Mouse (Mus musculus): Measurements from ENCODE around the gene Xirp1. TPM values are rescaled to one million over a fixed set of nuclear protein-coding genes. Genes with fewer than 3 reads are reported as not detected.
A peak's percentile ranks its signal among the peaks of the same experiment; 100 is the strongest.

Gene Xirp1
- polyA plus RNA-seq, 1 experiment from 2014 or later, result not detected

DNA sequence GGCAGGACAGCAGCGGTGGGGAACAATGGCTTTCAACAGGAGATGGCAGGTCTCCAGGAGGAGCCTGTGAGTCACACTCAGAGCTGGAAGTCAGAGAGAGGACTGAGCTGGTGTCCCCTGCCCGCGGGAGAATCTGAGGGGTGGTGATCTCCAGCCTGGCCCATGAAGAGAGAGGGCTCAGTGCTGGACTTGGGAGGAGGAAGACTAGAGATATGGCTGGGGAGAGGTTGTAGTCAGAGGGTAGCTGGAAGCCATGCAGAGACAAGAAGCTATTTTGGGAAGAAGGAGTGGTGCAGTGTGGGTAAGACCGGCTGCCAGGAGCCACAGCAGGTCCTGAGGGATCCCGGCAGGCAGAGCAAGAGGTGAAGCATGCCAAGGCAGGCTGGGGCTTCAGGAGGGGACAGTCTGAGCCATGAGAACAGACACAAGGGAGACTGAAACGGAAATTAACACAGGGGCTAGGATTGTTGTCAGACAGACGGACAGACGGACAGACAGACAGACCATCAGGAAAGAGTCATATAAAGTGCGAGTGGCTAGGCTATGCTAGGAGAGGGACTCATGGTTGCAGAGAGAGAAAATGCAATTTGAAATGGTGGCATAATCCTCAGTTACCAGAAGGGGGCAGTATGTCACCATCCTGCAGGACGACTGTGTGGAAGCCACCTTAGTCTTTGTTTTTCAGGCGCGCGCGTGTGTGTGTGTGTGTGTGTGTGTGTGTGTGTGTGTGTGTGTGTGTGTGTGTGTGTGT, 4.2 kb upstream of the Xirp1 start:
- no peak for ATAC-seq (ENCODE audit: low FRiP score)
- WGBS, result 25% methylated on average over 14 of the region's 14 CpGs

DNA sequence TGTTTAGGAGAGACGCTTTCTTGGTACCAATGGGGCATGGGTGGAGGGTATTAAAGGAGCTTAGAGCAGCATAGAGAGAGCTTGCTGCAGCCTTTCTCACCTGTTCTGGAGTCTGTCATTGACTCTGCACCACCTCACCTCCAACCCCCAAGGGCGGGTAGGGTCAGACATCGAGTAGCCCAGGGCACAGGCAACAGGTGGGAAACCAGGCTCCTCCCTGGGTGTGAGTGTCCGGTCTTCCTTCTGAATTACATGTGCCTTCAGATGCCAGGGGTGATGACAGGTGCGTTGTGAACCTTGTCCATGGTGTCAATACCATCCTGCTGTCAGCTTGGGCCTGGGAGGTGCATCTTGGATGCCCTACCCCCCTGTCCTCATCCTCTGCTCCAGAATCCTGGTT, 1.2 kb upstream of the Xirp1 start:
- WGBS, result 89% methylated on average over 5 of the region's 5 CpGs
- Histone ChIP-seq H3K4me2 (replicated peaks) (no peak overlapping the region), H3K27ac (no peak overlapping the region), H3K27me3 (ENCODE audit: control insufficient read depth, insufficient read depth, low read length) (no peaks in the 10 kb centered on the region), H3K4me1 (replicated peaks; ENCODE audit: control insufficient read depth, insufficient read depth, low read length) (no peaks in the 10 kb centered on the region), H3K9me3 (ENCODE audit: control insufficient read depth, low read length) (no peaks in the 10 kb centered on the region), H3K9ac (no peak overlapping the region), H3K36me3 (replicated peaks; ENCODE audit: control insufficient read depth, insufficient read depth) (no peaks in the 10 kb centered on the region), H3K4me3 (replicated peaks; ENCODE audit: low read length) (no peak overlapping the region)
- DNase-seq (ENCODE audit: low spot score) (no peak), ATAC-seq (ENCODE audit: low FRiP score) (no peak)

More for the DNA sequence above, 4.2 kb upstream of the Xirp1 start:
- H3K4me2 ChIP-seq (replicated peaks), result no peak overlapping the region
- no peak overlapping the region for H3K27ac ChIP-seq
- no peak overlapping the region for H3K9ac ChIP-seq
- no peaks in the 10 kb centered on the region for H3K36me3 ChIP-seq (replicated peaks; ENCODE audit: control insufficient read depth, insufficient read depth)
- H3K4me1 ChIP-seq (replicated peaks; ENCODE audit: control insufficient read depth, insufficient read depth, low read length), result no peaks in the 10 kb centered on the region
- H3K9me3 ChIP-seq (ENCODE audit: control insufficient read depth, low read length), result no peaks in the 10 kb centered on the region
- no peaks in the 10 kb centered on the region for H3K27me3 ChIP-seq (ENCODE audit: control insufficient read depth, insufficient read depth, low read length)
- peak; percentile 77 for DNase-seq (ENCODE audit: low spot score)
- no peak overlapping the region for H3K4me3 ChIP-seq (replicated peaks; ENCODE audit: low read length)

DNA sequence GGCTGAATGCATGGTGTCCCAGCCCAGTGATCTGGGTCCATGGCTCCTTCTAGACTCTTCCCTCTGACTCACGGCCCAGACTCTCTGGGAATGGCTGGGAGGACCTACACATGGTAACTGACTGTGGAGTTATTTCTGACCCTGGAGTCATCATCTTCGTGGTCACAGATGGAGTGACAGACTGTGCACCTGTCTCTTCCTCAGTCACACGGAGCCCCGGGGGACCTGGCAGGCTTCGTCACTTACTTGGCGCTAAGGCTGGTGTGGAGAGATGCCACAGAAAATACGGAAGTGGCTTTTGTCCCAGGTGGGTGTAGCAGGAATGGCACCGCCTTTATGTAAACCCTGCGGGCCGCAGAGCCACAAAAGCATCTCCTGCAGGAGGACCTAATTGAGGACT, 773 bp upstream of the Xirp1 start:
- Histone ChIP-seq H3K4me3 (replicated peaks; ENCODE audit: low read length) (no peak overlapping the region), H3K4me2 (replicated peaks) (no peak overlapping the region), H3K27me3 (ENCODE audit: control insufficient read depth, insufficient read depth, low read length) (no peaks in the 10 kb centered on the region), H3K27ac (no peak overlapping the region), H3K9me3 (ENCODE audit: control insufficient read depth, low read length) (no peaks in the 10 kb centered on the region), H3K4me1 (replicated peaks; ENCODE audit: control insufficient read depth, insufficient read depth, low read length) (no peaks in the 10 kb centered on the region), H3K9ac (no peak overlapping the region), H3K36me3 (replicated peaks; ENCODE audit: control insufficient read depth, insufficient read depth) (no peaks in the 10 kb centered on the region)
- 78% methylated on average over 10 of the region's 10 CpGs for WGBS
- ATAC-seq (ENCODE audit: low FRiP score), result no peak
- no peak for DNase-seq (ENCODE audit: low spot score)

DNA sequence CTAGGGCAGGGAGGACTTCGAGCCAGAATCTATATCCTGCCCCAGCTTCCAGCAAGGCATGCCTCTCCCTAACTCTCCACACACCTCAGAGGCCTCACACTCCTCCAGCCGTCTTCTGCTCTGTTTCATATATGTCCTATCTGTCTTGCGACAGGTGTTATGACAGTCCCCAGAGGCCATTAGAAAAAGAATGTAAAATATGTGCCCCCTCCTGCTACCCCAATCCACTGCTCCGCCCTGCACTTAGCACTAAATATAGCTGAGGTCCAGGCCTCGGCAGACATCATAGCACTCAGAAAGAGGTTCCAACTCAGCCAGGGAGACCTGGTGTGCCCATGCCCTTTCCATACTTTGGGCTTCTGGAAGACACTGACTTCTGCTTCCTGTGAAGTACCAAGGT, 2.2 kb downstream of the Xirp1 start:
- H3K4me2 ChIP-seq (replicated peaks), result no peak overlapping the region

DNA sequence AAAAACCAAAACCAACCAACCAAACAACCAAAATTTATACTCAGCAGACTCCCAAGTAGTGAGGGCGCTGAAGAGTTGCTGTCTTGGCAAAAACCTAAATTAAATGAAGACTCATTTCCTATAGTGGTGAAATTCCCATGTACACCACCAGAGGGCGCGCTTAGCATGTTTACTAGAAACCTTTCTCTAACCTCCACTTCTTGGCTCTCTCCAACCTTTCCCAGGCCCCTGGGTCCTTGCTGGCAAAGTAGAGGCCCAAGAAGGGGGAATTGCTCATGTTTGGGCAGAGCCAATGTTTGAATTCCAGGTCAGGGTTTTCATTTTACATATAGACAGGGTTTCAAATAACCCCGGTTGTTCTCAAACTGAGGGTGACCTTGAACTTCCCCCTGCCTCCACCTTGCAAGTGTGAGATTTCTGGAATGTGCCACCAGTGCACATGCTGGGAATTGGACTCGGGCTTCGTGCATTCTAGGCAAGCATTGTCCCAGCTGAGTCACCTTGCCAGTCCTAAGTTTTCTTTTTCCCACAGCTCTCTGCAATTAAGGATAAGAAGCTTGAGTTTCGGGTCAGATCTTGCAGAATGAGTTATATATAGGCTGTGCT, 3.0 kb downstream of the Xirp1 start:
- H3K27ac ChIP-seq, result no peak overlapping the region
- H3K9me3 ChIP-seq (ENCODE audit: control insufficient read depth, low read length), result no peaks in the 10 kb centered on the region
- no peaks in the 10 kb centered on the region for H3K4me1 ChIP-seq (replicated peaks; ENCODE audit: control insufficient read depth, insufficient read depth, low read length)
- no peaks in the 10 kb centered on the region for H3K27me3 ChIP-seq (ENCODE audit: control insufficient read depth, insufficient read depth, low read length)
- H3K4me3 ChIP-seq (replicated peaks; ENCODE audit: low read length), result no peak overlapping the region
- no peak for ATAC-seq (ENCODE audit: low FRiP score)
- no peaks in the 10 kb centered on the region for H3K36me3 ChIP-seq (replicated peaks; ENCODE audit: control insufficient read depth, insufficient read depth)
- H3K9ac ChIP-seq, result no peak overlapping the region
- peak; percentile 85 for DNase-seq (ENCODE audit: low spot score)
- WGBS, result 44% methylated on average over 7 of the region's 7 CpGs
- H3K4me2 ChIP-seq (replicated peaks), result no peak overlapping the region

More for the DNA sequence above, 2.2 kb downstream of the Xirp1 start:
- Histone ChIP-seq H3K36me3 (replicated peaks; ENCODE audit: control insufficient read depth, insufficient read depth) (no peaks in the 10 kb centered on the region), H3K27ac (no peak overlapping the region), H3K4me1 (replicated peaks; ENCODE audit: control insufficient read depth, insufficient read depth, low read length) (no peaks in the 10 kb centered on the region), H3K9me3 (ENCODE audit: control insufficient read depth, low read length) (no peaks in the 10 kb centered on the region), H3K4me3 (replicated peaks; ENCODE audit: low read length) (no peak overlapping the region), H3K9ac (no peak overlapping the region), H3K27me3 (ENCODE audit: control insufficient read depth, insufficient read depth, low read length) (no peaks in the 10 kb centered on the region)
- no peak for DNase-seq (ENCODE audit: low spot score)
- 81% methylated on average over 5 of the region's 5 CpGs for WGBS
- no peak for ATAC-seq (ENCODE audit: low FRiP score)

DNA sequence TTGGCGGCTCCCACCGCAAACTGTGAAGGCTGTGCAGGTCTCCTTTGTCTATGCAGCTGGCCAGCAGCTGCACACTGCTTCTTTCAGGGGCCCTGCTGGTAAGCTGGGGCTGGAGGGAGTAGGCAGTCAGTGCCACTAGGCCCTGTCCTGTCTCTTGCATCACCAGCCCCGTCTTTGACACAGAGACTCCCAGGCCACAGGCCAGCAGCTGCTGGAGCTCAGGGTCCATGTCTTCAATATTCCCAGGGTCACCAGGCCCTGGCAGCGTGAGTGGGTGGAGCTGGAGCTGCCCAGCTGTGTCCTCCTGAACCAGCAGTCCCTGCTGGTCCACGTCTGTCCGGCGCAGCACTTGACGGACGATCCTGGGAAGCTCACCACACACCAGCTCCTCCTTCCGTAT, 6.4 kb downstream of the Xirp1 start:
- H3K36me3 ChIP-seq (replicated peaks; ENCODE audit: control insufficient read depth, insufficient read depth), result no peaks in the 10 kb centered on the region
- no peaks in the 10 kb centered on the region for H3K27me3 ChIP-seq (ENCODE audit: control insufficient read depth, insufficient read depth, low read length)
- no peaks in the 10 kb centered on the region for H3K9me3 ChIP-seq (ENCODE audit: control insufficient read depth, low read length)
- H3K4me3 ChIP-seq (replicated peaks; ENCODE audit: low read length), result no peak overlapping the region
- ATAC-seq (ENCODE audit: low FRiP score) (no peak), DNase-seq (ENCODE audit: low spot score) (no peak)
- H3K4me1 ChIP-seq (replicated peaks; ENCODE audit: control insufficient read depth, insufficient read depth, low read length), result no peaks in the 10 kb centered on the region
- H3K4me2 ChIP-seq (replicated peaks), result no peak overlapping the region
- no peak overlapping the region for H3K27ac ChIP-seq
- 64% methylated on average over 10 of the region's 10 CpGs for WGBS
- H3K9ac ChIP-seq, result no peak overlapping the region

DNA sequence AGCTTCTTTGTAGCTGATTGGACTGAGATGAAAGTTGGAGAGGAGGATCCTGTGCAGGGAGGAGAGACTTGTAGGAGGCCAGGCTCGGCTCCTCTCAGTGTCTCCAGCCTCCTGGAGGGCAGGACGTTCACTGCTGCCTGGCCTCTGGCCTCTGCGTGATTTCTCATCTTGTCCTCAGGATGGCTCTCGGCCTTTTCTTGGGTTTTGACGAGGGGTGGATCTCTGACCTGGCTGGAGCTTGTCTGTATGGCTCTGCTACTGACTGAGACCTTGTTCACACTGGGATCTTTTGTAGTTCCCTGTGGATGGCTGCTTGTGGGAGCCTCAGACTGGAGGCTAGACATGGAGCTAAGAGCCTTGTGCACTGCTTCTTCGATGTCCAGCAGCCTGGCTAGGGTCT, 8.6 kb downstream of the Xirp1 start:
- Histone ChIP-seq H3K4me2 (replicated peaks) (no peak overlapping the region), H3K27me3 (ENCODE audit: control insufficient read depth, insufficient read depth, low read length) (no peaks in the 10 kb centered on the region), H3K4me1 (replicated peaks; ENCODE audit: control insufficient read depth, insufficient read depth, low read length) (0 out of 2 replicates have a peak, but pooled peaks cover 3% of the 10 kb centered on the region), H3K4me3 (replicated peaks; ENCODE audit: low read length) (no peak overlapping the region), H3K36me3 (replicated peaks; ENCODE audit: control insufficient read depth, insufficient read depth) (no peaks in the 10 kb centered on the region), H3K9me3 (ENCODE audit: control insufficient read depth, low read length) (no peaks in the 10 kb centered on the region), H3K9ac (no peak overlapping the region), H3K27ac (no peak overlapping the region)
- ATAC-seq (ENCODE audit: low FRiP score) (no peak), DNase-seq (ENCODE audit: low spot score) (no peak)
- WGBS, result 60% methylated on average over 6 of the region's 6 CpGs

DNA sequence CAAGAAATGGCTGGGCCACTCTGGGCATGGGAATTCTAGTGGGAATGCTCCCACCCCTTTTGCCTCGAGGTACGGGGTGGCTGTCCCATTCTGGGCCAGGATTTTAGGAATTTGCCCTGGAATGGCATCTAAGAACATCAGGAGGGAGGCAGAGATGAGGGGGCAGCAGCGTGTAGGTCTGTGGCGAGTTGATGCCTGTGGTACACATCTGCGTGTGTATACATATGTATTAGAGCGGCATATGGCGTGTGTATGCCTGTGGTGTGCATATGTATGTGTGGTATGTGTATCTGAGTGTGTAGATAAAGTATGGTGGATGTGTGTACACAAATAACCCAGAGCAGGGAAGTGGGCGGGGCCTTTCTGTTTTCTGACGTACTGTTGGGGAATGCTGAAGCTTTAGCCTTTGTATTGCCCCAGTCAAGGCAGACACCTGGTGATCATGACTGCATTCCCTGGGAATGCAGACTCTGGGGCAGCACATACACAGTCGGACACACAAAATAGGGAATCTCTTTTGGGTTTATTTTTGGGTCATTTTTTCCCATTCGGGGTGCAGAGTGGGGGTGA, 10.1 kb downstream of the Xirp1 start:
- Histone ChIP-seq H3K27me3 (ENCODE audit: control insufficient read depth, insufficient read depth, low read length) (no peaks in the 10 kb centered on the region), H3K27ac (no peak overlapping the region), H3K36me3 (replicated peaks; ENCODE audit: control insufficient read depth, insufficient read depth) (no peaks in the 10 kb centered on the region), H3K4me1 (replicated peaks; ENCODE audit: control insufficient read depth, insufficient read depth, low read length) (0 out of 2 replicates have a peak, but pooled peaks cover 3% of the 10 kb centered on the region), H3K9me3 (ENCODE audit: control insufficient read depth, low read length) (no peaks in the 10 kb centered on the region), H3K4me2 (replicated peaks) (no peak overlapping the region), H3K9ac (no peak overlapping the region), H3K4me3 (replicated peaks; ENCODE audit: low read length) (no peak overlapping the region)
- no peak for DNase-seq (ENCODE audit: low spot score)
- no peak for ATAC-seq (ENCODE audit: low FRiP score)
- 72% methylated on average over 11 of the region's 11 CpGs for WGBS

DNA sequence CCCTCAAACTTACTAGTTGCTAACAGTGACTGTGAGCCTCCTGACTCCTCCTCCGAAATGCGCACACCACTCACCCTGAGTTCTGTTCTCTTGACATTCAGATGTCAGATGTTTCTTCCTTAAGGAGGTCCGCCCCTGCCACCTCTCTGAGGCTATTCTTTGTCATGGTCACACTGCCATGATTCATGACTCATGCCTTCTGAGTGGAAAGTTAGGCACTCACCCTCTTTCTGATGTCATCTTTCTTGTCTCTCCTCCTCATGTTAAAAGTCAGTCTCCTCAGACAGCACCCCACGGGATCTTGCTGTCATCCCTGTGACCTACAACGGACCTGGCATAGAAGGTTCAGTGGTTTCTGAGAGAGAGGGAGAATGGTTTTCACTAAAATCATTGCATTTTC, 10.6 kb downstream of the Xirp1 start:
- WGBS, result 84% methylated on average over 5 of the region's 5 CpGs
- Histone ChIP-seq H3K4me2 (replicated peaks) (no peak overlapping the region), H3K9ac (no peak overlapping the region), H3K4me3 (replicated peaks; ENCODE audit: low read length) (no peak overlapping the region), H3K4me1 (replicated peaks; ENCODE audit: control insufficient read depth, insufficient read depth, low read length) (0 out of 2 replicates have a peak, but pooled peaks cover 3% of the 10 kb centered on the region), H3K36me3 (replicated peaks; ENCODE audit: control insufficient read depth, insufficient read depth) (no peaks in the 10 kb centered on the region), H3K9me3 (ENCODE audit: control insufficient read depth, low read length) (no peaks in the 10 kb centered on the region), H3K27me3 (ENCODE audit: control insufficient read depth, insufficient read depth, low read length) (no peaks in the 10 kb centered on the region), H3K27ac (no peak overlapping the region)
- DNase-seq (ENCODE audit: low spot score), result no peak
- ATAC-seq (ENCODE audit: low FRiP score), result no peak
